Mouse (Mus musculus) myocyte (in vitro differentiated cells): Measurements from ENCODE around the gene Faf1. TPM values are rescaled to one million over a fixed set of nuclear protein-coding genes. Genes with fewer than 3 reads are reported as not detected.

Experiments
- H3K27me3 ChIP-seq: one replicate; pipeline ENCODE4 v1.6.1; 2011; ENCODE audit not compliant: control insufficient read depth, insufficient read depth, insufficient read length
- H3K36me3 ChIP-seq: one replicate; pipeline ENCODE4 v1.6.1; 2011; ENCODE audit not compliant: control insufficient read depth, insufficient read depth
- H3K4me2 ChIP-seq: one replicate; pipeline ENCODE4 v1.6.1; 2011; ENCODE audit warnings: low read depth, control low read depth
- H3K4me3 ChIP-seq: one replicate; pipeline ENCODE4 v1.5.1; 2011; ENCODE audit warnings: mild to moderate bottlenecking, control low read depth, moderate library complexity
- H3K79me2 ChIP-seq: one replicate; pipeline ENCODE4 v1.6.1; 2011; ENCODE audit not compliant: control insufficient read depth, insufficient read depth
- H3ac ChIP-seq: one replicate; pipeline ENCODE4 v1.6.1; 2011; ENCODE audit not compliant: control insufficient read depth, insufficient read length
- CEBPB ChIP-seq: IDR thresholded peaks from 2 replicates; pipeline ENCODE4 v1.6.1; 2011; ENCODE audit warnings: mild to moderate bottlenecking, moderate library complexity; ENCODE audit not compliant: poor library complexity, insufficient read depth, severe bottlenecking
- E2F4 ChIP-seq: IDR thresholded peaks from one replicate; pipeline ENCODE4 v1.6.1; 2011; ENCODE audit warnings: mild to moderate bottlenecking, control low read depth, moderate library complexity; ENCODE audit not compliant: insufficient read depth
- MAX ChIP-seq: IDR thresholded peaks from one replicate; pipeline ENCODE4 v1.6.1; 2011; ENCODE audit warnings: low read depth, mild to moderate bottlenecking, control low read depth
- MYOD1 ChIP-seq, 3 experiments: IDR thresholded peaks; one replicate each; pipeline ENCODE4 v1.6.1; 2011; ENCODE audit warnings: control low read depth in 2 of 3, low read depth in 2 of 3, mild to moderate bottlenecking in 2 of 3, moderate library complexity in 1 of 3; ENCODE audit not compliant: insufficient read length in 2 of 3, control insufficient read depth in 1 of 3
- MYOG ChIP-seq, 3 experiments: IDR thresholded peaks; one replicate each; pipeline ENCODE4 v1.6.1; 2011; ENCODE audit warnings: control low read depth in 2 of 3, low read depth in 2 of 3, mild to moderate bottlenecking in 2 of 3; ENCODE audit not compliant: insufficient read length in 2 of 3, control insufficient read depth in 1 of 3, insufficient read depth in 1 of 3
- POLR2A ChIP-seq: IDR thresholded peaks from one replicate; pipeline ENCODE4 v1.6.1; 2011; ENCODE audit warnings: low read depth, mild to moderate bottlenecking, control low read depth, moderate library complexity; ENCODE audit not compliant: insufficient read length
- POLR2AphosphoS2 ChIP-seq: IDR thresholded peaks from one replicate; pipeline ENCODE4 v1.6.1; 2011; ENCODE audit warnings: low read depth, control low read depth; ENCODE audit not compliant: insufficient read length
- REST ChIP-seq: IDR thresholded peaks from one replicate; pipeline ENCODE4 v1.6.1; 2011; ENCODE audit warnings: mild to moderate bottlenecking, control low read depth, moderate library complexity; ENCODE audit not compliant: insufficient read depth, insufficient read length
- SRF ChIP-seq: IDR thresholded peaks from one replicate; pipeline ENCODE4 v1.6.1; 2011; ENCODE audit warnings: low read depth; ENCODE audit not compliant: control insufficient read depth, insufficient read length
- TCF12 ChIP-seq: IDR thresholded peaks from one replicate; pipeline ENCODE4 v1.6.1; 2011; ENCODE audit warnings: mild to moderate bottlenecking, control low read depth; ENCODE audit not compliant: poor library complexity, insufficient read depth, severe bottlenecking
- TCF3 ChIP-seq: IDR thresholded peaks from one replicate; pipeline ENCODE4 v1.6.1; 2011; ENCODE audit warnings: low read depth, control low read depth; ENCODE audit not compliant: insufficient read length
- USF1 ChIP-seq: IDR thresholded peaks from one replicate; pipeline ENCODE4 v1.6.1; 2011; ENCODE audit warnings: low read depth, mild to moderate bottlenecking, control low read depth, moderate library complexity
- polyA plus RNA-seq: library from polyadenylated mRNA; unstranded; fragments of >200 nt; fragmentation: generic; extraction: Trizol; gene quantifications from one replicate; pipeline ENCODE4 v1.2.1, GENCODE M21; 2012; ENCODE audit warnings: missing spikeins

Gene Faf1
- polyA plus RNA-seq, 1 experiment = 30.1 TPM

DNA sequence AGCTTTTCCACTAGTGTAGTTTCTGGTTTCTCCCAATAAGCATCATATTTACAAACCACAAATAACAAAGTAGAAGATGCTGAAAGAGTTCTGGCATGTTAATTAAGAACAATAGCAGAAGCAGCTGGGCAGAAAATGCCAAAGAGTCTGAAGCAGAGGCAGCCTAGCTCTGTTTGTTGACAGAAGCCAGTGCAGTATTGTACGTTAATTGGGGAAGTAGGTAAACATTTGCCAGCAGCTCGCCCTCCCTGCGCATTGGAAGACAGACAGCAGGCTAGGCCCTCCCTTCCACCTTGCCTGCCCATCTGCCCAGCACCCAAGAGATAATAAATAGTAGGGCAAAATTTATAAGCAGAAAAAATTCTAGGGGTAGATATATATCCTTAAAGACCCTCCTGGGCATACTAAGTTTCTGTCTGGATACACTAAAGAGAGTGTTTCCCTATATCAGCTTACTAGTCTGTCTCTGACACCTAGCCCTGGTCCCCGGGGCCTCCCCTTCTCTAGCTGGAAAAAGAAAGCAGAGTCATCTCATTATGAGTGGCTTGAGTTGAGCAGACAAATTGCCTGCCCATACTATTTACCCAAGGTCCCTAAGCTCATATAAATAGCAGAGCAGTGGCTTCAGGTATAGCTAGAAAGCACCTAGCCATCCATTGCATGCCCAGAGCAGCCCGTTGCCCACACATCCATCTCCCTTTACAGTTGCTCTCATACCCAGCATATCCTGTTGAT lies 284.0 kb downstream of the Faf1 start:
- no peak overlapping the region for H3K4me3 ChIP-seq
- TF ChIP-seq TCF3 (no peak), MYOG (IDR thresholded peaks at IDR 0.05; ENCODE audit: control insufficient read depth in 1 of 3, insufficient read depth in 1 of 3, insufficient read length in 2 of 3, low read depth in 2 of 3) (no peak), SRF (no peak), POLR2AphosphoS2 (no peak), MYOD1 (IDR thresholded peaks at IDR 0.05; ENCODE audit: control insufficient read depth in 1 of 3, insufficient read length in 2 of 3, low read depth in 2 of 3) (no peak), E2F4 (no peak), USF1 (no peak), CEBPB (no peak), REST (no peak), TCF12 (no peak), POLR2A (no peak), MAX (no peak)

DNA sequence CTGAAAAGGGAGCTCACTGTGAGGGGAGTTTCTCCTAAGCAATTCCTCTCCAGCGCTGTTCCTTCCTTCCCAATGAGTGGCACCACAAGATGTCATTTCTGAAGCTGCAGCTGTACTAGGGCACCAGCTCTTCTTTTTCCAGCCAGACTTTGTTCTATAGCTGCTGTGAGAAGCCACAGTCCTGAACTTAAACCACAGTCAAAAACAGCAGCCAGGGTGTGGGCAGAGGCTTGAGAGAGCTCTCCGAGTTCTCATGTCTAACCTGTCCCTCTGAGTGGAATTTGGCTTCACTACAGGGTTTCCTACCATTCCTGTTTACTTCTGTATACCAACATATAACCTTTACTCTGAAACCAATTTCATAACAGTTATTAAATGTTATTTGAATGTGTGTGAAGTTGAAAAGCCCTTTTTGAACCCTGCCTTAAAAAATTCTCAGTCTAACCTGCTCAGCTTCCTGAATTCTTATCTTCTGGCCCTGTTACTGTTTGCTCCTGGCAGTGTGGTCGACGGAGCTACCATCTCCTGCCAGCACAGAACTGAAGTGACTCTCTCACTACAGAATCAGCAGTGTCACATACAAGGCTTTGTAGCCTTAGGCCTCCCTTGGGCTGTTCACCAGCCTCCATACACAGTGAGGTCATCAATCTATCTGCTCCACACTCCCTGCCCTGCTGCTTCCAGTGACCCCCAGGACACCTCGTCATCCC lies 287.3 kb downstream of the Faf1 start:
- Histone ChIP-seq H3K79me2 (no peaks in the 10 kb centered on the region), H3K4me3 (no peak overlapping the region), H3ac (no peak overlapping the region), H3K4me2 (no peak overlapping the region), H3K27me3 (no peaks in the 10 kb centered on the region), H3K36me3 (no peaks in the 10 kb centered on the region)
- TF ChIP-seq CEBPB (no peak), MAX (no peak), MYOG (IDR thresholded peaks at IDR 0.05; ENCODE audit: control insufficient read depth in 1 of 3, insufficient read depth in 1 of 3, insufficient read length in 2 of 3, low read depth in 2 of 3) (no peak), TCF12 (no peak), POLR2A (no peak), MYOD1 (IDR thresholded peaks at IDR 0.05; ENCODE audit: control insufficient read depth in 1 of 3, insufficient read length in 2 of 3, low read depth in 2 of 3) (no peak), TCF3 (no peak), USF1 (no peak), REST (no peak), SRF (no peak), E2F4 (no peak), POLR2AphosphoS2 (no peak)

More for the DNA sequence above, 284.0 kb downstream of the Faf1 start:
- Histone ChIP-seq H3ac (no peak overlapping the region), H3K27me3 (no peaks in the 10 kb centered on the region), H3K79me2 (no peaks in the 10 kb centered on the region), H3K4me2 (no peak overlapping the region), H3K36me3 (no peaks in the 10 kb centered on the region)

DNA sequence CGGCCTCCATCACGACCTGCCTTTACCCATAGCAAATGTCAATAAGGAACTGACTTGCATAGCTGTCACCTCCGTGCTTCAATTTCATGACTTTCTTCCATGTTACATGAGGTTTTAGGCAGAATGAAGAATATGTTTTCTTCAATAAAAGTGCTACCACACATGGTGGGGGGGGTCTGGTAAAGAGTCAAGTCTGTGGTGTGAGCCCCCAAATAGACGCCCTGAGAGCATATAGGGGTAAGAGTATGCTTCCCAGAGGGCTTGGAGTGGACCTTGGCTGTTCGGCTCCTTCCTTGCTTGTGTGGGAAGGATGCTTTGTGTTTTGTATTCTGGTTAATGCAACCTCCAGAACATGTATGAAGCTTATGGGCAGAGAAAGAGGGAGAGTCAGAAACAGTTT lies 293.2 kb downstream of the Faf1 start:
- Histone ChIP-seq H3K27me3 (no peaks in the 10 kb centered on the region), H3ac (no peak overlapping the region), H3K79me2 (no peaks in the 10 kb centered on the region), H3K4me3 (no peak overlapping the region), H3K4me2 (no peak overlapping the region), H3K36me3 (no peaks in the 10 kb centered on the region)
- TF ChIP-seq TCF3 = no peak
- no peak for TF ChIP-seq POLR2A
- TF ChIP-seq CEBPB = no peak
- TF ChIP-seq TCF12 = no peak

DNA sequence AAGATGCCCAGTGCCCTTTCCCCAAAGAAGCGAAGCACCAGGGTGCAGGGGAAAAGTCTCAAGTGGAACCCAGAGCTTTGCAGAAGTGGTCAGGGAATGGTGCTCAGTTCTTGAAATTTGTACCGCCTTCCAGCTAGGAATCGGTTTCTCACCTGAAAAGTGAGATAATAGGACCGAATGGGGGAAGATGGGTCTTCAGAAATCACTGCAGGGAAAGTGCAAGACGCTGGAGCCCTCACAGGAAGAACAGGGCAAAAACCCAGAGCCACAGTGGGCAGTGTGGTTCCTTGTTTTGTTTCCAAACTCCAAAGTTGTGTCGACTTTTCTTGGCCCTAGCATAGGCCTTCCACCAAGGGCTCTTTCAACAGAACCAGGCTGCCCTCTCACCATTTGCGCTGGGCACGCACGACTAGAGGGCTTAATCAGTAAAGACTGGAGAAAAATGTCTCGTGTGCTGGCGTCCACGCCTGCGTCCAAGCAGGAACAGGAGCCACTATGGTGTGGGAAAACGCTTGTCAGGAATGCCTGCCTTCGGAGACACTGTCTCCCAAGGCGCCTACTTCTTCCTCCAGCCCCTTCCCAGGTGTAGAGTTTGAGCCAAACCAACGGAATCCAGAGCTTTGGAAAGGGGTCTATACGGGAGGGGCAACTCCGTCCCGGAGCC lies 297.7 kb downstream of the Faf1 start:
- no peak overlapping the region for H3K4me3 ChIP-seq
- H3K27me3 ChIP-seq = no peaks in the 10 kb centered on the region
- no peak for TF ChIP-seq USF1
- no peak for TF ChIP-seq POLR2AphosphoS2
- TF ChIP-seq E2F4 = no peak
- TF ChIP-seq MAX = no peak
- TF ChIP-seq CEBPB = no peak
- TF ChIP-seq TCF12 = no peak
- TF ChIP-seq TCF3 = no peak
- TF ChIP-seq SRF = no peak
- TF ChIP-seq MYOG (IDR thresholded peaks at IDR 0.05; ENCODE audit: control insufficient read depth in 1 of 3, insufficient read depth in 1 of 3, insufficient read length in 2 of 3, low read depth in 2 of 3) = no peak
- TF ChIP-seq POLR2A = no peak
- TF ChIP-seq MYOD1 (IDR thresholded peaks at IDR 0.05; ENCODE audit: control insufficient read depth in 1 of 3, insufficient read length in 2 of 3, low read depth in 2 of 3) = no peak
- no peak for TF ChIP-seq REST
- no peaks in the 10 kb centered on the region for H3K79me2 ChIP-seq
- H3ac ChIP-seq = no peak overlapping the region
- no peaks in the 10 kb centered on the region for H3K36me3 ChIP-seq
- no peak overlapping the region for H3K4me2 ChIP-seq
